Mouse (Mus musculus): ENCODE results near the gene Stat5b.

GRCm38 (mm10) chr11:100814498-100814897 is 36.0 kb downstream of the Stat5b start:
- 0 out of 2 replicates have a peak, but pooled peaks have one; percentile 9 for TF ChIP-seq CTCF (IDR thresholded peaks at IDR 0.05; ENCODE audit: low read depth)
- TF ChIP-seq EP300 (IDR thresholded peaks at IDR 0.05; ENCODE audit: low read depth), result no peak
